ENCODE assay signal across 8 mouse cellular contexts in genomic region chr5:134500681-134501080, GRCm38 (mm10). TPM values are rescaled to one million over a fixed set of nuclear protein-coding genes. Genes with fewer than 3 reads are reported as not detected.
"Had no signal": no experiment of that assay in that cellular context is flagged by ENCODE, and none has a peak within 500 bp of the region (broad histone marks: within the 10 kb centered on the region; RNA-seq: fewer than 3 reads in every experiment).

No protein-coding gene starts in this region.

- H3K27ac ChIP-seq: neural tube, embryonic 15.5 days; stomach, embryonic 15.5 days; stomach, postnatal 0 days had no signal

- H3K4me2 ChIP-seq: neural tube, embryonic 15.5 days; stomach, embryonic 15.5 days had no signal

- H3K9me3 ChIP-seq: neural tube, embryonic 15.5 days; stomach, embryonic 15.5 days had no signal

- DNase-seq: thymus, adult 18-20 months had no signal

- H3K4me3 ChIP-seq: neural tube, embryonic 15.5 days; stomach, embryonic 15.5 days had no signal

- H3K4me1 ChIP-seq: stomach, embryonic 15.5 days had no signal

- H3K27me3 ChIP-seq: neural tube, embryonic 15.5 days; stomach, embryonic 15.5 days had no signal

- H3K9ac ChIP-seq: neural tube, embryonic 15.5 days; stomach, embryonic 15.5 days had no signal

RNA-seq across cellular contexts. Expression of gene Gtf2ird1, which starts 44.2 kb away (rescaled TPM):
- total RNA-seq: neutrophil, adult 5-6 weeks had no signal

RNA-seq across cellular contexts. Expression of gene Syna, which starts 59.3 kb away (rescaled TPM):
- total RNA-seq: neutrophil, adult 5-6 weeks had no signal
- polyA plus RNA-seq: neural tube, embryonic 14.5 days; spleen, adult 2 months; stomach, embryonic 14.5 days had no signal
